Mouse (Mus musculus): ENCODE measurements around the gene Gm4869. TPM values are rescaled to one million over a fixed set of nuclear protein-coding genes. Genes with fewer than 3 reads are reported as not detected.
"Not testable (repeated sequence)": the region's sequence is repeated elsewhere in the genome, so short reads cannot be mapped to it uniquely, and the experiment has no call there.

The Gm4869 gene
- polyA plus RNA-seq, 1 experiment from 2014 or later = 0.06 TPM

DNA sequence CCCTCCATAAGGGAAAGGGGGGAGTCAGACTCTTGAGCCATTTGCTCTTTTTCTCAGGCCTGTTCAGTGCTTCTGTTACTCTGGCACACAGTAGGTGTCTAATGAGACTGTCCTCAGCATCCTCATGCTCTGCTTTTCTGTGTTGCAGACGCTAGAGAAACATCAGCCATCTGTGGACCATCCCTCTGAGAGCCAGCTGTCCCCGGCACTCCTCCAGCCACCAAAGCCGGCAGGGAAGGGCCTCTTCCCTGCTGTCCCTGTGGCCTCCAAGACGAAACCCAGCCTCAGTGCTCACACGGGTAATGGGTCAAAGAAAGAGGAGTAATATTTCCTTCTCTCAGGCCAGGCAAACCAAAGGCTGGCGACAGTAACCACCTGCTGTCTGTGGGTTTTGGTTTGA, 45.7 kb downstream of the Gm4869 start:
- no peaks in the 10 kb centered on the region for H3K4me1 ChIP-seq
- no peak overlapping the region for H3K4me3 ChIP-seq
- H3K27me3 ChIP-seq (replicated peaks) = no peaks in the 10 kb centered on the region
- H3K9ac ChIP-seq = no peak overlapping the region
- H3K27ac ChIP-seq = no peak overlapping the region
- no peaks in the 10 kb centered on the region for H3K9me3 ChIP-seq
- 52% methylated on average over 6 of the region's 6 CpGs for WGBS
- H3K36me3 ChIP-seq = no peaks in the 10 kb centered on the region
- ATAC-seq (ENCODE audit: low FRiP score, low read depth) = no peak
- no peak overlapping the region for H3K4me2 ChIP-seq (replicated peaks)

DNA sequence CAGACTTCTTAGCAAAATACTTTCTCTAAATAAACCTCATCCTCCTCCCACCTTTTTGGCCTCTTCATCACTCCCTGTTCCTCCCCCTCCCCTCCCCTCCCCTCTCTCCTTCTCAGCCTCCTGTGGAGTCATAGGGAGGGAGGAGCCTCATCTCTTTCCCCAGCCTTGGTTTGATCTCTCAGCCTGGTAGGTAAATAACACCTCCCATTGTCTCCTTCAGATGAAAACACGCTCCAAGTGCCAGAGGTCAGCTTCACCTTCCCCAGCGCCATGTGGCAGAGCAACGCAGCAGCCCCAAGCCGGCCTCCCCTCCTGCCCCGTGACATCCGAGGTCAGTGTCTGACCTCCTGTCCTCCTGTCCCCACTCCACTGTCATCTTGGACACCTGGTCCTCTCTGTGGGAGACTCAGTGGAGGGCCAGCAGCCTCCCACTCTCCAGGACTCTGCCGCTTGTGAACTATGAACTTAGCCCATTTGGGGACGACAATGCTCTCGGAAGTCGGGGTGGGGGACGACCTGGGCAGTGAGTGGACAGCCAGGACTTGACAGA, 47.3 kb downstream of the Gm4869 start:
- ATAC-seq (ENCODE audit: low FRiP score, low read depth) = no peak
- 30% methylated on average over 11 of the region's 11 CpGs for WGBS
- no peak overlapping the region for H3K9ac ChIP-seq
- H3K27me3 ChIP-seq (replicated peaks) = no peaks in the 10 kb centered on the region
- no peaks in the 10 kb centered on the region for H3K36me3 ChIP-seq
- no peak overlapping the region for H3K4me2 ChIP-seq (replicated peaks)
- H3K4me3 ChIP-seq = no peak overlapping the region
- H3K27ac ChIP-seq = no peak overlapping the region
- H3K4me1 ChIP-seq = no peaks in the 10 kb centered on the region
- H3K9me3 ChIP-seq = no peaks in the 10 kb centered on the region

DNA sequence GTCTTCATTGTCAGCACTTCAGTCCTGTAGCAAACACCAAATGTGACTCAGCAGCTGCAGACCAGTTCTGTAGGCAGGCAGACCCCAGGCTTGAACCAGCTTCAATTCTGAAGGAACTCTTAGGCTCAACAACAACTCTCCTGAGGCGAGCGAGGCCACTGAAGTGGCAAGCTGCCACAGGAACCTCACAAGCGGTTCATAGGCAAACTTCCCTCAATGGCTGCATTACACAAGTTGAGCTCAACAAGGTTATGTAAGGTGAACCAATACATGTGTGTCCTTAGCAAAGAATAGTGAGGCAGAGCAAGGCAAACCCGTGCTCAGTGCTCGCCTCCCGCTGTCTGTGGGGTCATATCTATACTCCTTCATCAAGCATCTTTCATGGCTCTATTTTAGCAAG, 52.7 kb downstream of the Gm4869 start:
- 81% methylated on average over 6 of the region's 6 CpGs for WGBS
- H3K27me3 ChIP-seq (replicated peaks) = no peaks in the 10 kb centered on the region

DNA sequence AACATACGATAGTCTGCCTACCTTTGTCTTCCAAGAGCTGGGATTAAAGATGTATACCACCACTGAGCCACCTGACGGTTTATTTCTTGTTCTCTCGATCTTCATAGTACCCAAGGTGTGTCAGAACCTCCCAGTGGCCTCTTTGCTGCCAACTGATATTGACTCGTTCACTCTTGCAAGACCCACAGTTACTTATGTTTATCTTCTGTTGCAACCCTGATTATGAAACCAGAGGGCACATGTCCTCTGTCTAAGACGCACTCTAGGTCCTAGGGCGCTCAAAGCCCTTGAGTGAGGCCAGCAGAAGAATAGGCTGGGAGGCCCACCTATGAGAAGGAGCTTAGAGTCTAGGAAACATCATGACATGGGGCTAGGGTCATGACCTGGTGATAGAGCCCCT, 55.3 kb downstream of the Gm4869 start:
- H3K4me1 ChIP-seq = peaks cover 20% of the 10 kb centered on the region
- no peak for ATAC-seq (ENCODE audit: low FRiP score, low read depth)
- no peak overlapping the region for H3K27ac ChIP-seq
- no peak overlapping the region for H3K4me2 ChIP-seq (replicated peaks)
- H3K9me3 ChIP-seq = no peaks in the 10 kb centered on the region
- no peaks in the 10 kb centered on the region for H3K27me3 ChIP-seq (replicated peaks)
- H3K9ac ChIP-seq = no peak overlapping the region
- H3K36me3 ChIP-seq = no peaks in the 10 kb centered on the region
- H3K4me3 ChIP-seq = no peak overlapping the region
- WGBS = 87% methylated on average over 6 of the region's 6 CpGs

More for the DNA sequence above, 52.7 kb downstream of the Gm4869 start:
- ATAC-seq (ENCODE audit: low FRiP score, low read depth) = no peak
- Histone ChIP-seq H3K4me1 (peaks cover 10% of the 10 kb centered on the region; the same call in 1 of the 2 replicates), H3K4me2 (replicated peaks) (no peak overlapping the region), H3K27ac (no peak overlapping the region), H3K4me3 (no peak overlapping the region), H3K36me3 (no peaks in the 10 kb centered on the region), H3K9me3 (no peaks in the 10 kb centered on the region), H3K9ac (no peak overlapping the region)

DNA sequence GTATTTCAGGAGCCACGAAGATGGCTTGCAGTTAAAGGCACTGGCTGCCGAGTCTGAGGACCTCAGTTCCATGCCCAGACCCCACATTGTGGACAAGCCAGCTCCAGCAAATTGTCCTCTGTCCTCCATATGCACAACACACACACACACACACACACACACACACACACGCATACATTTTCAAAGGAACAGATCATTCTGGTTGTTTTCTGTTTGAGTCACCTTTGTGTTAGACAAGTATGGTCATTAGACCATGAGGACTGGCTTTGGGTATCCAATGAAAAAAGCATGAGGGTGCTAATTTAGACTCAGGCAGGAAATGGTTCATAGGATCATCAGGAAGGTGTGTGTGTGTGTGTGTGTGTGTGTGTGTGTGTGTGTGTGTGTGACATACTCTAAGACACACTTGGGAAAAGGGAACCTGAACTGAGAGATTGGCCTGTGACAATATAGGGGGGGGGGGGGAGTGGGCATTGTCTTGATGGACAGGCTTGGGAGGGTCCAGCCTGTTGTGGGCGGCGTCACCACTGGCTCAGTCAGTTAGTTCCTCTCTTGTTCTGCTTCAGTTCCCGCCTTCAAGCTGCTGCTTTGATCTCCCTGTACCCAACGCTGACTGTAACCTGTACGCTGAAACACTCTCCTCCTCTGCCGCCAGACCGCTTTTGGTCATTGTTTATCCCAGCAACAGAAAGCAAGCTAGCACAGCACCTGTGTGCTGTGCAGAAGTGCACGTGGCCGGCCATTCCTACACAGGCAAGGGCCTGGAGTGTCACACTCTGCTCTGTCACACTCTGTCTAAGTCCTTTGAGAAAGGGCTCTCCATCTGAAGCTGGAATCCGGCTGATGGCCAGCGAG, 56.8 kb downstream of the Gm4869 start:
- ATAC-seq (ENCODE audit: low FRiP score, low read depth) = no peak
- Histone ChIP-seq H3K9me3 (no peaks in the 10 kb centered on the region), H3K36me3 (no peaks in the 10 kb centered on the region), H3K4me3 (no peak overlapping the region), H3K27me3 (replicated peaks) (no peaks in the 10 kb centered on the region), H3K4me1 (peaks cover 34% of the 10 kb centered on the region), H3K4me2 (replicated peaks) (peak overlapping the region; percentile 49), H3K27ac (no peak overlapping the region), H3K9ac (peak overlapping the region; percentile 42; the same call in 1 of the 2 replicates)
- 17% methylated on average over 14 of the region's 14 CpGs for WGBS

DNA sequence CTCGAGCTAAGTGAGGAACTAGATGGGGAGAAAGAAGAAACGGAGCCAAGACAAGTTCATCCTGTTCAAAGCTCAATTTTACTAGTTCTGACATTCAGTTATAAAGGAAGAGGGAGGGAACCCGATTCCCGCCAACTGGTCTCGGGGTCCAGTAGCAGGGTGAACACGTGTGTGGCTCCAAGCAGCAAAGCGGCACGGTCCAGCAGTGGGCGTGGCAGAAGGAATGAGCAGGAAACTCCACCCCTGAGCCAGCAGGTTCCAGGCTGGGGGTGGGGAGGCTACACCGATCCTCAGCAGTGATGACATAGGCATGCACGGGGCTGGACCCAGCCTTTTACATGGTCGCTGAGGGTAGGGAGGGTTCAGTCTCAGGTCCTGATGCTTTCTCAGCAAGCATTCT, 57.5 kb downstream of the Gm4869 start:
- peak overlapping the region; percentile 42 for H3K9ac ChIP-seq
- peaks cover 41% of the 10 kb centered on the region for H3K4me1 ChIP-seq
- H3K36me3 ChIP-seq; ATAC-seq (ENCODE audit: low FRiP score, low read depth); H3K4me3 ChIP-seq; H3K27me3 ChIP-seq (replicated peaks); H3K9me3 ChIP-seq; H3K27ac ChIP-seq: not testable (repeated sequence)
- peak overlapping the region; percentile 49 for H3K4me2 ChIP-seq (replicated peaks)
- WGBS = 0% methylated on average over 12 of the region's 12 CpGs

DNA sequence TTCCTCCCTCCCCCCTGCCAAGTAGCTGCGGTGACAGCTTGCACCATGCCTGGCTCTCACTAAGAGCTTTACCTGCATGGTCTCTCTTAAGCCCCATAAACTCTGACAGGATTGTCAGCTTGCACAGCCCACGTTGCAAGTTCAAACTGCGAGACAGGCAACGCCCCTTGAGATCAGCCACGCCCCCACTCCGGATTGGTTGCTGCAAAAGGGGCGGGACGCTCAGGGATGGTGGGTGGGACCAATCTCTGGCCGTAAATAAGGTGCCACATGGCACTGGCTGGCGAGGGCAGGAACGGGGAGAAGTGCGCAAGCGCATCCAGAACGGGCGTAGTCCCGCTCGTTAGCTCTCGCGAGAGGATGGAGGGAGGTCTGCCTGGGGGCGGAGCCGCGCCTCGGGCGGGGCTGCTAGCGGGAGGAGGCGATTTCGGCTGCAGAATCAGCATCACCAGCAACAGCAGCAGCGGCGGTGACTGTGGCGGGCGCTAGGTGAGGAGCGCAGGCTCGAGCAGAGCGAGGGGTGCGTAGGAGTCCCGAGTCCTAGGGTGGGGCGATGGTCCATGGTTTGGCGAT, 59.8 kb downstream of the Gm4869 start, which contains the start of gene Chst12:
TSS of gene Chst12 (plus strand) at position 343 of the 573 bp plus-strand sequence.
- Histone ChIP-seq H3K27ac (no peak within 1 kb of the TSS), H3K27me3 (replicated peaks) (no peaks in the 10 kb centered on the region), H3K4me2 (replicated peaks) (peak within 1 kb of the TSS; percentile 64), H3K4me1 (peaks cover 63% of the 10 kb centered on the region), H3K36me3 (no peaks in the 10 kb centered on the region), H3K9ac (peak within 1 kb of the TSS; percentile 59), H3K9me3 (no peaks in the 10 kb centered on the region), H3K4me3 (peak within 1 kb of the TSS; percentile 52)
- ATAC-seq (ENCODE audit: low FRiP score, low read depth) = peak; percentile 94
- under 1% methylated on average over 38 of the region's 38 CpGs for WGBS

DNA sequence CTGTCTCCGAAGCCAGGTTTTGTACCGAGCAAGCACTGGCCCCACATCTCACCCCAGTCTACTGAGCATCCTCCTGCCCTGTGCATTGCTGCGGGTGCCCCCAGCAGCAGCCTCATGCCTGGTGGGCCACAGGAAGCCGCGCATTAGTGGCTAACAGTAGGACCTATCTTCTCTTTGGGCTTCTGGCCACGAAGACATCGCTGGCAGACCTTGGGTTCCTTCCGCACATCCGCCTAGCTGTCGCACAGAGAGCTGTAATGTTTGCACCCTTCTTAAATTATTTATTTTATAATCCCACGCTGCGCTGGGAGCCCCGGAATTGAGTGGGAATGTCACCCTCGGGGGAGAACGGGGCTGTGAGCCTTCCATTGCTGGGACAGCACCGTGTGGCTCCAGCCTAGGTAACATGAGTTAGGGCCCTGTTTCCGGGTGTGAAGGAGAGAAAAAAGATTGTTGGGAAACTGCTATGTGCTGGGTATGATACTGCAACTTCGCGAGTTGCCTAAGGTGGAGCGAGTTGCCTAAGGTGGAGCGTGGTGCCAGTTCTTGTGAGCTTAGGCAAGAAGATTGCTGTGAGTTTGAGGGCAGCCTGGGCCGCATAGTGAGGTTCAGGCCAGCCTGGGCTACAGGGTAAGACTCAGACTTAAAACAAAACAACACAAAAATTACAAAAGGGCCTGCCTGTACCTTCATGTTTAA, 60.8 kb downstream of the Gm4869 start:
- no peaks in the 10 kb centered on the region for H3K9me3 ChIP-seq
- peak; percentile 10 for ATAC-seq (ENCODE audit: low FRiP score, low read depth)
- H3K27ac ChIP-seq = no peak overlapping the region
- peak overlapping the region; percentile 64 for H3K4me2 ChIP-seq (replicated peaks)
- H3K9ac ChIP-seq = peak overlapping the region; percentile 59
- WGBS = 46% methylated on average over 22 of the region's 22 CpGs
- H3K36me3 ChIP-seq = no peaks in the 10 kb centered on the region
- H3K27me3 ChIP-seq (replicated peaks) = no peaks in the 10 kb centered on the region
- peak overlapping the region; percentile 52 for H3K4me3 ChIP-seq
- H3K4me1 ChIP-seq = peaks cover 73% of the 10 kb centered on the region

DNA sequence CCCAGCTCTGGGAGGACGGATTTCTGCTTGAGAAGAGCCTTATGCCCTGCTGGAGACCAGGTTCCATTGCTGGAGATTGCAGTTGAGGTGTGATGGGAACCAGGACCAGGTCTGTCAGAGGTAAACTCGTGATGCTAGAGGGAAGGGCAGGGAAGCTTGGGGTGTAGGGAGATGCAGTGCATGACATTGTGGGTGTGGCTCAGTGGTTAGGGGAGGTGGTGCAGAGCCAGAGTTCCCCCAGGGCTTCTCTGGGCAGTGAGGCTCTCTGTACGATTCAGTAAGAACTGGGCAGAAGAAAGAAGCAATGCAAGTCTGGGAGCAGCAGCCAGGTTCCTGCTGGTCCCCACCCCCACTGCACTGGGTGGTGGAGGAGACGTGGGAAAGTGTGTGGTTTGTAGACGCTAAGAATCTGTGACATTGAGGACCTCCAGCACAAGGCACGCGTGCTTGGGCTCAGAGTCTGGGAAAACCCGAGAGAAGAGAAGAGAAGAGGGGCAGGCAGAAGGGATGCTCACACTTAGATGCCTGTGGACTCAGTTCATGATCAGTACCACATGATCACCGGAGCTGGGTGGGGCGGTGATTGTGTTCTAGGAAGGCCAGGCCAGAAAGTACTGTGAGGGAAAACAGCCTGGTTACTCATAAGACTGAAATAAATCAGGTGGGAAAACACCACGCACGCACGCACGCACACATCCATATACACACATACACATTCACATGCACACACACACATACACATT, 62.2 kb downstream of the Gm4869 start:
- peaks cover 68% of the 10 kb centered on the region for H3K4me1 ChIP-seq
- no peak for ATAC-seq (ENCODE audit: low FRiP score, low read depth)
- H3K36me3 ChIP-seq = no peaks in the 10 kb centered on the region
- H3K9me3 ChIP-seq = no peaks in the 10 kb centered on the region
- H3K4me3 ChIP-seq = no peak overlapping the region
- peak overlapping the region; percentile 64; the same call in 1 of the 2 replicates for H3K4me2 ChIP-seq (replicated peaks)
- no peak overlapping the region for H3K27ac ChIP-seq
- WGBS = 90% methylated on average over 14 of the region's 14 CpGs
- H3K27me3 ChIP-seq (replicated peaks) = no peaks in the 10 kb centered on the region
- no peak overlapping the region for H3K9ac ChIP-seq

DNA sequence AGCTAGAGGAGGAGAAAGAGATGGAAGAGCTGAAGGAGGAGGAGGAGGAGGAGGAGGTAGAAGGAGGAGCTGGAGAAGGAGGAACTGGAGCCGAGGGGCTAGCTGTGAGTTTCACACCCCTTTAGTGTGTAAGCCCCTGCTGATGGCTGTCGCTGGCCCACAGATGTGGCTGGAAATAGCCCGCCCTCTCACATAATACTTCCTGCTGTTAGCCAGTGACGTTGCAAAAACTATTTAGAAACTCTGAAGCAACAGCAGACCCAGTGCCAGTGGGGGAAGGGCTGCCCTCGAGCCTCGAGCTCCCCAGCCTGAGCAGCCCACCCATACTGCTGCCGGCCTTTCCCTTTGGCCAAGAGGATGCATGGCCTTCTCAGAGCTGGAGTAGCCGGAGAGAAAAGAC, 63.2 kb downstream of the Gm4869 start:
- no peak overlapping the region for H3K27ac ChIP-seq
- 0 out of 2 replicates have a peak overlapping the region, but pooled peaks have one; percentile 18 for H3K9ac ChIP-seq
- no peak overlapping the region for H3K4me3 ChIP-seq
- H3K27me3 ChIP-seq (replicated peaks) = no peaks in the 10 kb centered on the region
- H3K36me3 ChIP-seq = no peaks in the 10 kb centered on the region
- WGBS = 41% methylated on average over 8 of the region's 8 CpGs
- peak overlapping the region; percentile 9; the same call in 1 of the 2 replicates for H3K4me2 ChIP-seq (replicated peaks)
- H3K9me3 ChIP-seq = no peaks in the 10 kb centered on the region
- no peak for ATAC-seq (ENCODE audit: low FRiP score, low read depth)
- H3K4me1 ChIP-seq = peaks cover 61% of the 10 kb centered on the region

DNA sequence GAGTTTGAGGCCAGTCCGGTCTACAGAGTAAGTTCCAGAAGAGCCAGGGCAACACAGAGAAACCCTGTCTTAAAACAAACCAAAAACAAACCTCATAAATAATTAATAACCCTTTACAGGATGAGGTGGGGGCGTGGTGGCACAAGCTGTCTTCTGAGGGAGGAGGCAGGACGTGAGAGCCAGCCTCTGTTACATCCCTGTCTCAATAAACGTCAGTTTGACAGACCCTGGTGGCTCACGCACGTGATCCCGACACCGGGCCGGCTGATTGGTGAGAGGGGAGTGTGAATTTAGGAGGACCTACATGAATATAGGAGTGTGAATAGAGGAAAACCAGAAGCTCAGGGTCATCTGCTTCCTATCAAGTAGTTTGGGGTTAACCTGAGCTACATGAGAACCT, 63.8 kb downstream of the Gm4869 start:
- H3K4me1 ChIP-seq = peaks cover 61% of the 10 kb centered on the region
- no peaks in the 10 kb centered on the region for H3K9me3 ChIP-seq
- ATAC-seq (ENCODE audit: low FRiP score, low read depth) = no peak
- H3K4me2 ChIP-seq (replicated peaks) = 0 out of 2 replicates have a peak overlapping the region, but pooled peaks have one; percentile 9
- no peak overlapping the region for H3K27ac ChIP-seq
- H3K4me3 ChIP-seq = no peak overlapping the region
- H3K27me3 ChIP-seq (replicated peaks) = no peaks in the 10 kb centered on the region
- no peaks in the 10 kb centered on the region for H3K36me3 ChIP-seq
- WGBS = 54% methylated on average over 9 of the region's 9 CpGs
- 0 out of 2 replicates have a peak overlapping the region, but pooled peaks have one; percentile 18 for H3K9ac ChIP-seq
